Mouse (Mus musculus) embryonic stem cell, embryonic (primary cell): ENCODE measurements around the gene Fjx1.

Experiments
- CTCF ChIA-PET, 4 experiments: fragments of 300-600 bp in 2 of 4; fragments of 350-600 bp in 2 of 4; sonication (Branson Sonifier 250); formaldehyde crosslinking; loops; one replicate each; lab custom pipeline; 2022; ENCODE audit warnings: inconsistent platforms in 2 of 4; lab: Charles Lee
- POLR2A ChIA-PET, 4 experiments: fragments of 300-600 bp in 2 of 4; fragments of 350-600 bp in 2 of 4; sonication (Branson Sonifier 250); formaldehyde crosslinking; loops; one replicate each; lab custom pipeline; 2022; ENCODE audit warnings: antibody characterized with exemption in 4 of 4, inconsistent platforms in 1 of 4; lab: Charles Lee

Fjx1 gene

DNA sequence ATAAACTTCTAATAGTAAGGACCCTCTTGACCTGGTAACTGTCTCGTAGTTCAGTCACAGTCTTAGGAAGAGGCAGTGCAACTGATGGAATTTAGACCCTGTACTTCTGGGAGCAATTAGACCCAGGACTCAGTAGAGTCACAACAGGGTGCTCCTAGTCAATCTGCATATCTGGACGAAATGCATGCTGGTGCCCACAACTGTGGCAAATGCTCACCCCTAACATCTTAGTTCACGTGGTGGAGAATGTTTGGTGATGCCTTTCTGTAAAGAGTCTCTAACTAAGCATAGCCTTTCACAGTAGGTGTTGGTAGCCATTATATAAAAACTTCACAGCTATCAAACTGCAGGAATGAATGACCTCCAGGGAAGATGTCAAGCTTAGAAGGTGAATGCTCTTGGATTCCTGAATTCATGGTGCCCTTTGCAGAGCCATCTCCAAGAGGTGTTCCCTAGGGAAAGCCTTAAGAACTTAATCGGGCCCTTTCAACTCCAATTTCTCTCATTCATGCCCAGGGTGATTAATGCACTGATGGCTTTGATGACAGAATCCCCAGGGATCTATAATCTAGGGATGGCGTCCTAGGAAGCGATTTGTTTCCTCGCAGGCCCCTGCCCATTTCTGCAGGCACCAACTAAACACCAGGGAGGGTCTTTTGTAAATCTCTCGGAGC lies 14.8 kb downstream of the Fjx1 start:
- ChIA-PET CTCF (no interaction called here), POLR2A (no interaction called here)

DNA sequence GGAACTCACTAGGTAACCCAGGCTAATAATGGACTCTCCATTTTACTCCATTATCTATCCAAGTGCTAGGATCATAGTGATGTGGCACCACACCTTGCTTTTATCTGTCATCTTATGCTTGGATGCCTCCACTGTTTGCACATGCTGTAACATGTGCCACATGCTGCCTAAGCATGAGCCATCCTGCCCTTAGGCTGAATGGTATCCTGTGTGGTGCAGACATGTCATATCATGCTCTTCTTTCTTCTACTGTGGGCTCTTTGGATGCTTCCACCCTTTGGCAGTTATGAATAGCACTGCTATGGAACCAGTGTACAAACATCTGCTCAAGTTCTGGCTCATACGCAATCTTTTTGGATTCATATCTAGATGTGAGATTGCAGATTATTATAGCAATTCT lies 18.4 kb downstream of the Fjx1 start:
- ChIA-PET POLR2A (no interaction called here), CTCF (no interaction called here)

DNA sequence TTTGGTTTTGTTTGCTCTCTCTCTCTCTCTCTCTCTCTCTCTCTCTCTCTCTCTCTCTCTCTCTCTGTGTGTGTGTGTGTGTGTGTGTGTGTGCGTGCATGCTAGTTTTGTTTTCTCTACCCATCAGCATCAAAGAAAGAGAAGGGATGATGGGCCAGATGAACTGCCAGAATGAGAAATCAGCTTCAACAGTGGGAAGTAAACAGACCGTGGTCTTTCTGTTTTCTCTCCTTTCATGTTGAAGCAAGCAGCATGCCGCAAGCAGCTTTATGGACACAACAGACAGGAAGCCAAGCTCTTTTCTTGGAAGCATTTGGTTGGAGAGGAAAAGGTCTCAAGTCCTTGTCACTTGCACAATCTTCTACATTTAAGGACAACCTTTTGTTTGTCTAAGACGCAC lies 21.2 kb downstream of the Fjx1 start:
- POLR2A ChIA-PET: interaction anchor here in 1 of 4 experiments (0.6 kb wide), 1 partner anchor 14 kb away, joined by 3 read pairs; no protein-coding TSS in a partner anchor
- CTCF ChIA-PET: no interaction called here

DNA sequence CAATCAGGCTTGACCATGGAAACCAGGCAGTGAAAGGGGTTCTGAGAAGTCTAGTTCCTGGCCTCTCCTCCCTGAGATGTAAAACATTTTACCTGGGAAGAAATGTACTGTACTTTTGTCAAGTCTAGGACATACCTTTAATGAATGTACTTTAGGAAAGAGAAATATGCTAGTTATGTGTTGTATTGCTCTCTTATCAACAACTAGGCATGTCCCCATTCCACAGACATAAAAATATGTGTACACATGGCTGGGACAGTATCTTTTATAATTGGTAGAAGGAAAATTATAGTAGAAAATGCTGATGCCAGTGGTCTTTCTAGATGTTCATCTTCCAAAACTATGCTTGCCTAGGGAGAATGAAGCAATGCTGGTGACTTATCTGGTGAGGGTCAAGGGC lies 24.3 kb downstream of the Fjx1 start:
- ChIA-PET POLR2A (no interaction called here), CTCF (no interaction called here)

DNA sequence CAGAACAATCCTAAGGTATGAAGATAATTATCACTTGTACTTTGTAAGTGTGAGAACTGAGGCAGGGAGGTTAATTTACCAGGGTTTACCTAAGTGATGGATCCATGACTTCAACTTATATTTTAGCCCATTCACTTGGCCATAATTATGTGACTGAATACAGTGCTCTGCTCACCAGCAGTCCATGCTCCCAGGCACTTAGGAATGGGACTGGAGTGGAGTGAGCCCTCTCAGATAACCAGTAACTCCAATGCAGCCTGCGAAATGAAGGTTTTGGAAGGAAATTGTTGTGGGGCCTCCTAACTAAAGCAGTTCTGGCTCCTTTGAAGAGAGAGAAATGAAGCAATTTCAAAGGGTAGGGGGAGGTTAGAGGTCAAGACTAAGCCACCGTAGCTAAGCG lies 25.9 kb downstream of the Fjx1 start:
- ChIA-PET CTCF (no interaction called here), POLR2A (no interaction called here)

DNA sequence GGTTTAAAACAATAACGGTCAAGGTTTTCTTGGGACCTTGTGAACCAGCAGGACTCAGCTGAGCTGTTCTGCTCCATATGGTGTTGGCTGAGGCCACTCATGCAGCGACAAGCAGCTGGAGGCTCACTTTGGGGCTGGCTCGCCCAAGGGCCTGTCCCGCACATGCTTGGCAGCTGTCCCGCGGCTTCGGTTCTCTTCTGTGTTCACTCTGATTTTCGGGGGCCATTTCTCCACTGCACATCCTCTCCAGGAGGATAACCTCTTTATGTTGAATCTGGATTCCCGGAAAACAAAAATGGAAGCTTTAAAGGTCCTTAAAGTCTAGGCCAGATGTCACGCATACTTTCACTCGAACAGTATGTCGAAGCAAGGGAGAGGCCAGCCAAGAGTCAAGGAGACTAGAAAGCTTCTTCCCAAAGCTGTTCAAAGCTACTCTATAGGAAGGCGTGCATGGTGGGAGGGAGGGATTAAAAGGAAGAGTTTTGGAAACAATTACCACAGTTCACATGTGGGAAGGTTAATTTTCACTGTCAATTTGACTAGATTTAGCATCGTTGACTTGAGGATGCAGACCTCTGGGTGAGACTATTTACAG lies 36.1 kb downstream of the Fjx1 start:
- ChIA-PET POLR2A (interaction anchor here in 1 of 4 experiments (0.8 to 1.9 kb wide), 4 partner anchors 9 to 48 kb away, joined by 3 to 4 read pairs (median 3); partner anchors contain the start of gene Trim44), CTCF (no interaction called here)

DNA sequence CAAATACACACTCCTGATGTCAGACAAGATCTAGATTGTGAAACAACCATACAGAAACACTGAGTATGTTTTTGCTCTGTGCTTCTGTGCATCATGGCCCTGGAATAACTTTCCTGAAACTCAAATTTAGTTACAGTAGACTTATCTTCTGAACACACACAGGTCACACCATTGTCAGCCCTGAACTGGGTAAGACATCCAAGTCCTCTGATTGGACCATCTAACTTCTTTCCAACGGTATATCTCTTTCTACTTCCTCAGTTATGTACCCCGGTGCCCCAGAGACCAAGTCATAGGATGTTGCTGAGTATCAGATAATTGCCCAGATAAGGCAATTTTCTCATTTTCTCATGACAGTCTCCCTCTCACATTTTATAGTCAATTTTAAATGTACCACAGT lies 39.6 kb downstream of the Fjx1 start:
- ChIA-PET CTCF (no interaction called here), POLR2A (interaction anchor here in 1 of 4 experiments (1.2 kb wide), 1 partner anchor 13 kb away, joined by 3 read pairs; no protein-coding TSS in a partner anchor)

DNA sequence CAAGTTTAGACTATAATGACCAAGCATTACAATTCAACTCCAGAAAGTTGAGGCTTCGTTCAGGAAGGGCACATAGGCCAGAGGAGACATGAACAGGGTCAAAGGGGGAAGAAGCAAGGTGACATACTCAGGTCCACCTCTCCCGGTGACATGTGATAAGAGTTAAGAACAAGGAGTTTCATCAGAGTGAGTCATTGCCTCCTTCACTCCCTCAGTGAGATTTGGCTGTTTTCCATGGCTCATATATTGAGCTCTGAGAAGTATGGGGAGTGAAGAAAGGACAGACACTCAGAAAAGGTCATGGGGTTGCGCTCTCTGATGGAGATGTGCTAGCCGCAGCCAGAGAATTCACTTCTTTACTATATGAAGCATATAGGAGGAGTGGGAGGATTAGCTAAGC lies 41.7 kb downstream of the Fjx1 start:
- ChIA-PET POLR2A (interaction anchor here in 1 of 4 experiments (0.7 kb wide), 1 partner anchor 28 kb away, joined by 3 read pairs; no protein-coding TSS in a partner anchor), CTCF (no interaction called here)

DNA sequence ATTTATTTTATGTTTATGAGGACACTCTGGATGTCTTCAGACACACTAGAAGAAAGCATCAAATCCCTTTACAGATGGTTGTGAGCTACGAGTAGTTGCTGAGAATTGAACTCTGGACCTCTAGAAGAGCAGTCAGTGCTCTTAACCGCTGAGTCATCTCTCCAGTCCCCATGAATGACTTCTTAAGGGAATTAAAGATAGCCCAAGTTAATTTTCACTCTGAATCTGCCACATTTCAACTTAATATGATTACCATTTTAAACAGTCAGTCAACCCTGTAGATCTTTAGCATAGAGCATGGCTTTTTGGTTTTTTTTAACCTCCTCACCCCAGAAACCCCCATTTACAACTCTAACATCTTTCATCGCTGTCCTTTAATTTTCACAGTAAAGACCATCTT lies 42.6 kb downstream of the Fjx1 start:
- POLR2A ChIA-PET: interaction anchor here in 1 of 4 experiments (0.8 kb wide), 1 partner anchor 121 kb away, joined by 5 read pairs; no protein-coding TSS in a partner anchor
- CTCF ChIA-PET: no interaction called here

DNA sequence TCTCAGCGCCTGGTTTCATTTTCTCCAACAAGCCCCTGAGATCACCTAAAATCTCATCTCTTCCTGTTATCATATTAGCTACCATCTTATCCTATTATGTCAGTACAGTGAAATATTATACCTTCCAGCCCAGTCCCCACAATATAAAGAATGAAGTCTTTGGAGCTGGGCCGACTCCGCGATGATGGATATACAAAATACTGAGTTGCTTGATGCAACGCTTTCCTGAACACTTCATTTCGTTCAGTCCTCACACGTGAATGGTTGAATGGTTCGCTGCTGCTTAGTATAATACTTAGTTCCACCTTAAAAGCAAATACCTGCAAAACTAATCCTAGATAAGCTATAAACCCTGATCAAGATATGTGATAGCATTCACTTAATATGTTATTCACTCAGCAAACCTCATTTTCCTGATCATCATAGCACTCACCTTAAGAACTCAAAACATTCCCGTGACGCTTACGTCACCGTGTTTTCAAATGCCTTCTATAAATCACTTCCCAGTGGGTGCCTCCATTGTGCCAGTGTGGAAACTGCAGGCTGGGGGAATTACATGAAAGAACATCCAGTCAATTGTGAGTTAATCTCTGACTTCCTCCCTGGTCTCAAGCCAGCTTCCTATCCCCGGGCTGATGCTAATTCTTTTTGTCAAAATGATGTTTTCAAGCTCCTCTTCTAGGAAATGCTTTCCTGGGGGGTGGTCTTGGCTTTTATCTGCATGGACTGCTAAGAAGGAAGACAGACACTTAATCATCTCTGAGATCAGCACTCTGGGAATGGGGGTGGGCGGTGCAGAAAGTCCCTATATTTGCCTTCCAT lies 44.7 kb downstream of the Fjx1 start, which contains the start of gene Trim44:
Gene Trim44, minus strand, starts transcription at position 466 of the 822 bp plus-strand sequence.
- CTCF ChIA-PET: interaction anchor here in 1 of 4 experiments (0.6 to 0.7 kb wide), 2 partner anchors 73 to 301 kb away, joined by 3 to 7 read pairs; no protein-coding TSS in a partner anchor
- POLR2A ChIA-PET: interaction anchor here in 1 of 4 experiments (0.9 to 1.2 kb wide), 3 partner anchors 9 to 39 kb away, joined by 3 read pairs; no protein-coding TSS in a partner anchor

DNA sequence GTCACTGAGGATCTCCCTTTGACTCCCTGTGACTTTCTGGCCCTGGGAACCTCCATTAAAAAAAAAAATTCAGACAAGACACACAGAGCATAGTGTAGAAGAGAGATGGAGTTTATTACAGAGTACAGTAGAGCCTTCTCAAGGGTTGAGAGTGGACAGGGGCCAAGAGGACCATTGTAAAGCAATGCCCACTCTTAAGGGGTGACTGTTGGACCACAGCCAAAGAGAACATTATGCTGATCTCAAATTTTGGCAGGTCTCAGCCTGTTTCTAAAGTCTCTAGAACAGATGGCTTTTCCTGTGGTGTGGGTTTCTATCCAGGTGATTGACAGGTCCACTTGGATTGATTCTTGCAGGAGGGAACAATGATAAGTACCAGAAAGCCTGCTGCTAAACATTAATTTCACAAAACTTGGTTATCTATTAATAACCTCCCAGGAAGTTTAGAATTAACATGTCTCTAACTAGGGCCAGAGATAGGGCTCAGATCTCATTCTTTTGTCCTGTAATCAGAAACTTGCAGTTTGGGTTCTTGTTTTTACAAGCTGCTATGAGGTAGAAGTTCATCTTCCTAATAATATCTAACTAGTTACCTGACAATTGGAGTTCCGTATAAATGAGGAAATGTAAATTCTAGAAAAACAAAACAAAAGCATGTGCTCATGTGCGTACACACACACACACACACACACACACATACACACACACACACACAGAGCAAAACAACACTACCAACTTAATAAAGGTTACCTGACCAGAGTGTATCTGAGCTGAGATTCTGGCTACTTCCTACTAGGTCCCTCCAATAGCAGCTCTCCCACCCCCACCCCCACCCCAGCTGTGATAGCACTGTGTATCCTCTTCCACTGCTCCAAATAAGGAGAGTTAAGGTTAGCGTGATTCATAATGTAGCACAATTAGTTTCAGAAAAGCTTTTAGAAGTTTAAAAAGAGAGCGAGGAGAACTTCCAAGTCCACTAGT lies 45.7 kb downstream of the Fjx1 start:
- ChIA-PET POLR2A (interaction anchor here in 1 of 4 experiments (0.9 to 1.2 kb wide), 2 partner anchors 10 to 40 kb away, joined by 3 read pairs; no protein-coding TSS in a partner anchor), CTCF (interaction anchor here in 2 of 4 experiments (0.6 kb wide), 2 partner anchors 302 to 1465 kb away, joined by 3 to 7 read pairs; no protein-coding TSS in a partner anchor)

DNA sequence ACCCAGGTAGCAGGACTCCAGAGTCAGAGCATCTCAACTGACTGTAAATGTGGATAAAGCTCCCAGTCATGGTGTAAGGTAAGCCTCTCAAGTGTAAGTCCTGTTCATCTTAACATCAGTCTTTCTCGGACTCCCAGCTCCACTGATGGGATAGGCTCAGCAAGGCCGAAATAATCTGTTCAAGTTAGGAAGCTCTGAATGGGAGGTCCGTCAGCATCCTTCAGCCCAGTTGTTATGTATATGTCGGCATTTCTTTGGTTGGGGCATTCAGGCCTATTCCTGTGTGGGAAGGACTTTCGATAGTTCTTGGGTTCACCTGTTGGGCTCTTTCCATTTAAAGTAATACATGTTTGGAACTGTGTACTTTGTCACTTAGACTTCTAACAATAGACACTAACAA lies 48.3 kb downstream of the Fjx1 start:
- ChIA-PET POLR2A (interaction anchor here in 3 of 4 experiments (0.6 to 1.2 kb wide), 7 partner anchors 12 to 389 kb away, joined by 3 to 4 read pairs (median 3); no protein-coding TSS in a partner anchor), CTCF (interaction anchor here in 1 of 4 experiments (0.6 kb wide), 1 partner anchor 114 kb away, joined by 3 read pairs; no protein-coding TSS in a partner anchor)

DNA sequence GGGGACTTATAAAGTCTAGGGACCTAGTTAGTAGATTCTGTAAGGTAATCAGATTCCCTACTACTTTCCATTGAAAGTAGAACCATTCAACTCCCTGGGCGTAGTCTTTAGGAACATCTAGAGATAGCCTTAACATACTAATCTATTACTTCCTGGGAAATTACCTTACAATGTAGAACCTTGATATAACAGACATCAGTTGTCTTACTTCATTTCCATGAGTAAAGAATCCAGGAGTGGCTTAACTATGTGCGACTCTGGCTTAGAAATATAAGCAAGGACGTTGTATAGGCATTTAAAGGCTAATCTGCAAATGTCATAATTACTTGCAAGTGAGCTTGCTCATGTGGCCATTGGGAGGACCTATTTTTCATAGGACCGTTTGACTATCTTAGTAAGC lies 49.0 kb downstream of the Fjx1 start:
- CTCF ChIA-PET: no interaction called here
- POLR2A ChIA-PET: interaction anchor here (0.6 to 1.2 kb wide), 9 partner anchors 13 to 470 kb away, joined by 3 to 14 read pairs (median 3); no protein-coding TSS in a partner anchor

DNA sequence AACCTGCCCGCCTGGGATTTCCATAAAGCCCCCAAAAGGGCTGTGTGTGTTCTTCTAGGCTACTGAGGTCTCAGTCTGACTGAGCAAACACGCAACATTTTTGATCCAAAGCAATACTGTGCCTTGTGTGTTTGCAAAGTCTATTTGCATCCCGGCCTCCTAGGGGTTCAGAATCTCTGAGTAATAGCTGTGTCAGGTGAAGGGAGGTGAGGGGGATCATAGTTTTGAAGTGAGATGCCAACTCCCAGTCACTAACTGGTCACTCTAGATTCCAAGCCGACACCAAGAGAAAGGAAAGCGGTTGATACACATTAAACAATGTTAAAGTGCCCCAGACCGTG lies 51.0 kb downstream of the Fjx1 start:
- ChIA-PET POLR2A (interaction anchor here in 2 of 4 experiments (0.7 to 1.9 kb wide), 4 partner anchors 41 to 86 kb away, joined by 3 to 11 read pairs (median 4); no protein-coding TSS in a partner anchor), CTCF (no interaction called here)

DNA sequence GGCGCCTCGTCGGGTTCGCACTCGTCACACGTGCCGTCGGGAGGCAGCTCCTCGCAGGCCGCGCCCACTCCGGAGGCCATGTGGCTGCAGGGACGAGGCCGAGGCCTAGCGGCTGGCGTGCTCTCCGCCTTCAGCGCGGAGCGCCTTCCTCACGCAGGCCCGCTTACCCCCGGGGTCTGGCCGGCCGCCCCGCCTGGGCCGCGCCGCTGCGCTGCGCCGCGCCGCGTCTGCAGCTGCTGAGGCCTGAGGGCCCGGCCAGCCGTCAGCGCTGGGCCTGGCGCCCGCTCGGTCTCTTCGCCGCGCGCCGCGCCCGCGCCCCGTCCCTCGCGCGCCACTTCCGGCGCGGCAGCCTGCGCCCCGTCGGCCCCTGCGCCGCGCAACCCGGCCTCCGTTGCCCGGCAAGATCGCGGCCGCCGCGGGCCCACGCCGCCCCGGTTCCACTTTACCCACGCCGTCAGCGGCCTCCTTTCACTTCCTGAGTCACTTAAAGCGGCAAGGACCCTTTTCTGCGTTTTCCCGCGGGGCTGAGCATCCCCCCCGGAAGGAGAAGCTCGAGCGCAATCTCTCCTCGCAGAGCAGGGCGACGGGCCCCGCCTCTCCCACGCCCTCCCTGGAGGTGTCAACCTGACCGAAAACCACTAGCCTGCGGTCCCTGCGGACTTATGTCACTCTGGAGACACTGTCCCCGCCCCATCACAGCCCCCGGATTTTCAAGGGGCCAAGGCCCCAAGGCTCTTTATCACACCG lies 51.5 kb downstream of the Fjx1 start:
- POLR2A ChIA-PET: interaction anchor here in 2 of 4 experiments (0.7 to 3.5 kb wide), 7 partner anchors 9 to 86 kb away, joined by 3 to 15 read pairs (median 4); no protein-coding TSS in a partner anchor
- CTCF ChIA-PET: no interaction called here

DNA sequence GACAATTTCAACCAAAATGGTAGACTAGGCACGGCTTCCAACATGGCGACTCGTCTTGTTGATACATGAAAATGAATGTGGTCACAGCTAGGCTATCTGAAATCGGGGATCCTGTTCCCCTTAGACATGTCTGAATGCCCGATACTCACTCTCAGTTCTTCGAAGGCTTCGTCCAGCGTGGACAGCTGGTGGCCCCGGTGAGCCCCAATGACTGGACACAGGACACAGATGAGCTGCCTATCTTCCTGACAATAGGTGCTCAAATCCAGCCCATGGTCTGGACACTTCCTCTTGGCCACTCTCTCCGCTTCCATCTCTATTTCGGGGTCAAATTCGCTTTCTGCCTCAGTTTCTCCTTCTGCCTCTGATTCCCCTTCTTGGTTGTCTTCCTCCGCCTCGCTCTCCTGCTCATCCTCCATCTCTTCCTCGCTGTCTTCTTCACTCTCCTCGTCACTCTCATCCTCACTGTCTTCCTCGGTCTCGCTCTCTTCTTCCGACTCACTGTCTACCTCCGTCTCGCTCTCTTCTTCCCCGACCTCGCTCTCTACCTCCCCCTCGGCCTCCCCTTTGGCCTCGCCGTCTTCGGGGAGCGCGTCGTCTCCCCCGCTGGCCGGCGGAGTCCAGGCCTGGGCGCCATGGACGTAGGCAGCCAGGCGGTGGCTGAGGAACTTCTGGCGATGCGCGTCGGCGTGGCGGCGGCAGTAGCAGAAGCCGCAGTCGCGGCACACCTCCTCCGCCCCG lies 52.3 kb downstream of the Fjx1 start:
- CTCF ChIA-PET: no interaction called here
- POLR2A ChIA-PET: interaction anchor here in 2 of 4 experiments (0.9 to 3.5 kb wide), 5 partner anchors 9 to 50 kb away, joined by 3 to 15 read pairs (median 4); no protein-coding TSS in a partner anchor
